Mouse (Mus musculus) retina, postnatal 7 days (tissue): ENCODE data around the gene Zfp760.
"Not testable (repeated sequence)": the region's sequence is repeated elsewhere in the genome, so short reads cannot be mapped to it uniquely, and the experiment has no call there.

ENCODE experiments used
- DNase-seq: peaks from one replicate; pipeline ENCODE4 v3.0.0-alpha.2; 2012; ENCODE audit warnings: low read depth, low spot score

Gene Zfp760

DNA sequence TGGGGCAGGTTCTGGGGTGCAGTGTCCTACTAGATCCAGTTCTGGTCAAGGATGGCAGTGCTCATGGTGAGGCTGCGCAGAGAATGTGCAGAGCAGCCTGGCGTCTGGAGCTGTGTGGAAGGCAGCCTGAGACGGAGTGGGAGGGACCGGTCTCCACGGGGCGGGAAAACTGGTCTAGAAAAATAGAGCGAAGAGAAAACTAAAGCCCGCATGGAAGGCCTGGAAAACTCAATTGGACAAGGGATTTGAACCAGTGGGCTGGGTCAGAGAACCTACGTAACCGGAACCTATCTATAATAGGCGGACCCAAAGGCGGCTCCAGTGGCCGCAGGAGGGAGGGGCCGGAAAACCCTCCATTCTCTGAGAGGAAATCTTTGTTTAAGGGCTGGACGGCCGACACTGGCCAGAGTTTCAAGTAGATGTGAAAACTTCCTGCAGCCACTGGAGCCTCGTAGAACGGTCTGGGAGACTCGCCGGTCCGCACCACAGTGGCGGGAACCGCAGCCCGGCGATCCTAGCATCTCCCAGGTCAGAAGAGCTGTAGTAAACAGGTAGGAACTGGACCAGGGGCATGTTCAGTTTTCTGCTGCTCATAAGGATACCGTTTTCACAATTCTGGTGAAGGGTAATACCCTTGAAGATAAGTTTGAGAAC lies at the start of gene Zfp760:
Gene Zfp760 (plus strand): TSS at position 399 of the 654 bp plus-strand sequence.
- peak; percentile 49 for DNase-seq

DNA sequence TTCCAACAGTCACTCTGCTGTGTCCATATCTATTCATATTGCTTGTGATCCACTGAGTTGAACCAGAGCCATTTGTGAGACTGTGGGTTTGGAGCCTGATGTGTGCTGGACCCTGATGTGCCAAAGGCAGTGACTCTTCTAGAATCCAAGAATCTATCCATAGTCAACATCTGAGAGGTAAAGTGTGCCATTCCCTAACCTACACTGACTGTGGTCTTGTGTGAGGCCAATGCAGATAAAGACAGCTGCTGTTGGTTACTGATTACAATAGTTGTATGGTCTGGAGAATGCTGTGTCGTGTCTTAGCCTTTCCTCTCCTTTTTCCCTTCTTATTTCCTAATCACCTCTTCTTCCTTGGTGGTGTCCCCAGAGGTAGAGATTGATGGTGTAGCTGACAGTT lies 28.7 kb upstream of the Zfp760 start:
- DNase-seq = not testable (repeated sequence)

DNA sequence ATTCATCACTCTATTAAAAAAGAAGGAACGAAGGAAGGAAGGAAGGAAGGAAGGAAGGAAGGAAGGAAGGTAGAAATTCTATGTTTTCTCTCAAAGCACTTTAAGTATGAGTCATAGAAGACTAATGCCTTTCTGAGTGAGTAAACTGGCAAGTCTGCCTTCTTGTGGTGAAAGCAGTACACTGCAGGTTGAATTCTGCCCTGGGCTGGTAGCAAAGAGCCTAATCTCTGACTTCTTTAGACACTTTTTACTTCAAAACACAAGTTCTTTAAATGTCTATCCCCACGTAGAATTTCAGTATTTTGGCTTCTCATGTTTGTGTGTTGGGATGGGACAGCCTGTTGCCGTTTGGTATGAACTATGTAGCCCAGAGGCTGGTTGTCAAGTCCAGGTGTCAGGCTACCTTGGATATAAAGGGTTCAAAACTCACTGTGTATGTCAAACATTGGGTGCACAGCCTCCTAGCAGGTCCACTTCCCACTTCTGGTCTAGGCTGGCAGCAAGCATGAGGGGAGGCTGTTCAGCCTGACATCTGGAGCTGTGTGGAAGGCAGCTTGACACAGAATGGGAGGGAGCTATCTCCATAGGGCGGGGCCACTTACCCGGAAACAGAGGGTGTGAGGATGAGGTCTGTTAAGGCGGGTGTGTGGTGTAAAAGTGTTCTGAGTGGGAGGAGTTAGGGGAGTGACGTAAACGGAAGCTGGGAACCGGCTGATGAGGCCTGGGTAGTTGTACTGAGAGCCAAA lies 28.1 kb upstream of the Zfp760 start:
- peak; percentile 70 for DNase-seq

DNA sequence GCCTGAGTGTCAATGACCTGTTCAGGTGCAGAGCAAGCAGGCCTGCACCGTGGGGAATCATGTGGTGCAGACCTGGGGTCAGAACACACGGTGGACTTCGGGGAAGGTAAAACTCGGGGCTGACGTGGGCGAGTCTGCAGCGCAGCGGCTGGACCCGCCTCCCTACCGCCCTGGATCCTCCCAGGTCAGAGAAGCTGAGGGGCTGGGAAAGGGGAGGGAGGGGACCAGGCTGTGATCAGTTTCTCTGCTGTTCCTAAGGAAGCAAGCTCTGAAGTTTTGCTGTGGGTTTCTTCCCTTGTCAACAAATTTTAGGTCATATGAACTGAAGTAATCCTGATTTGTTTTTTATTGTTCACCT lies 27.5 kb upstream of the Zfp760 start:
- DNase-seq = not testable (repeated sequence)

DNA sequence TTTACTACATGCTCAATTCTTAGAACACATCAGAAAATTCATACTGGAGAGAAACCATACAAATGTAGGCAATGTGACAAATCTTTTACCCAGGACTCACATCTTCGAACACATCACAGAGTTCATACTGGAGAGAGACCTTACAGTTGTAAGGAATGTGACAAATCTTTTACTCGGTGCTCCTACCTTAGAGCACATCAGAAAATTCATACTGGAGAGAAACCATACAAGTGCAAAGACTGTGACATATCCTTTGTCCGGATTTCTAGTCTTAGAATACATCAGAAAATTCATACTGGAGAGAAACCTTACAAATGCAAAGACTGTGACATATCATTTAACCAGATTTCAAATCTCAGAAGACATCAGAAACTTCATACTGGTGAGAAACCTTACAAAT lies 16.0 kb upstream of the Zfp760 start, which contains the start of gene Gm10226:
Gene Gm10226 (plus strand): TSS at position 301 of the 400 bp plus-strand sequence.
- no peak for DNase-seq

DNA sequence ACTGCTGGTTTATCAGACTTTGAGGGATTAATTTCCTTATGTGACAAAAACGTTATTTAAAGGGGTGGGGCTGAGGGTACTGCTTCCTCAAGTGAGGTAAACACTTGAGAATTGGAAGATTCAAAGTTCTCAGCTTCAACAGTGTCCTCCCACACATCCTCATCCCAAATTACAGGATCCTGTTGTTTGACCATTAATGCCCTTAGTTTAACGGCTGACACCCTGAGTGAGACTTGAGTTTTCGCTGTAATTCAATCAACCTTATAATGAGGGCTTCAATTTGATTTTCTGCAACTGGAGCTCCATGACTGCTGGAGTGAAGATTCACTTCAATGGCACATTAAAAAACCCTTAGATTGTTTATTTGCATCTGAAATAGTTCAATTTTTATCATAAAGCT lies 14.2 kb upstream of the Zfp760 start:
- no peak for DNase-seq

DNA sequence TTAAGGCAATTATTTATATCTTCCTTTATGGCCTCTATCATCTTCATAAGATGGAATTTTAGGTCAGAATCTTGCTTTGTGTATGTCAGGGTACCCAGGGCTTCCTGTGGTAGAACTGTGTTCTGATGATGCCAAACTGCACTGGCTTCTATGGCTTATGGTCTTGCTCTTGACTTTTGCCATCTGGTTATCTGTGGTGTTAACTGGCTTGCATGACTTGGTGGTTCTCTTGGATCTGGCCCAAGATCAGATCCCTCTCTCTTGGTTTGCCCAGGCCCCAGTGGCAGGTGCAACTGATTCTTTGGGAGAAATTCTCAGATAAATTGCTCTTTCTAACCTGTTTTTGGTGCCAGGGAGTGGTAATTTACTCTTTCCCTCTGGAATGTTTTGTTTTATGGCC lies 11.5 kb upstream of the Zfp760 start:
- no peak for DNase-seq

DNA sequence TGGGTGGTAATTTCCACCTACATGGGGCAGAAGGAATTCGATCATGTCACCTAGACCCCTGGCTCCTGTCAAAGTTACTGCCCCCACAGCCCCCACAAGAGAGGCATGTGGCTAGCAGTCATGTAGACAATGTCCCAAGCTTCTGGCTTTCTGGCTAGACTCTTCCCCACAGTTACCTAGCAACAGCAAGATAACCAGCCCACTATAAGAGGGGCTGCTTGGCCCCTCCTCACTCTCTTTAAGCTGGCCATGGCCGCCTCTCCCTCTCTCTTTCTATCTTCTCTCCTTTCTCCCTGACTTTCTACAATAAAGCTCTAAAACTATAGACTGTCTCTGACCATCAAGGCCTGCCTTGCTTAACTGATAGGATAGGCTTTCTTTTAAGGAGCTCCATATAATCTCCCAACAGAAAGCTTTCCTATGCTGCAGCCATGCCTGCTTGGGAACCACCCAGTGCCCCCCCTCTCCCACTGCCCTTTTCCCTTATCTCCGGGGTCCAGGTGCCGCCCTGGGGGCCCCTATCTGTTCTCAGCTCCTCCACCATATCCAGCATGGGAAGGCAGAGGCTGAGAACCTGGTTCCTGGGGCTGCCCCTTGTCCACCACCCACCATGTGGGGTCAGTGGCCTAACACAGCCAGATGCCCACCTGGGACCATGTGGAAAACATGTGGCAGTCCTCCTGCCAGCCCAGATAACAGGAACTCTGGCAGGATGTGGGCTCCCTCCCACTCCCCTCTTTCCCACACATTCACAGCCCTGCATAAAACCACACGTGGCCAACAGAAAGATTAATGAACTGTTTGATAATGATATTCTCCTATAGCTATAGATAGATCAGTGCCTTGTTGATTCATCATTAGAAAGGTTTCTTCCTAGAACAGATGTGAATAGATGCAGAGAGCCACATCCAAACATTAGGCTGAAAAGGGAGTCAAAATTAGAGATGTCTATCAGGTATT lies 5.0 kb upstream of the Zfp760 start:
- DNase-seq = no peak

DNA sequence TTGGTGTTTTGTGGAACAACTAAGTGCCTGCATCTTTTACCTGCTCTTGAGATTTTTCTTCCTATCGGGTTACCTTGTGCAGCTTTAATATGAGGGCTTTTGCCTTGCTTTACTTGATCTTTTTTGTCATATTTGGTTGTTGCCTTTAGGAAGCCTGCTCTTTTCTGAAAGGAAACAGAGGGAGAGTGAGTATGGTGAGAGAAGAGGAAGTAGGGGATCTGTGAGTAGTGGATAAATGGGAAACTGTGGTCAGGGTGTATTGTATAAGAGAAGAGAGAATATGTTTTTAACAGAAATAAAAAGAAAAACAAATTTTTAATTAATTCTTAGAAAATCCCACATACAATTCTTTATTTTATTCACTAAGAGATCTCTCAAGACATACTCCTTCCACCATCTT lies 4.1 kb upstream of the Zfp760 start:
- no peak for DNase-seq

DNA sequence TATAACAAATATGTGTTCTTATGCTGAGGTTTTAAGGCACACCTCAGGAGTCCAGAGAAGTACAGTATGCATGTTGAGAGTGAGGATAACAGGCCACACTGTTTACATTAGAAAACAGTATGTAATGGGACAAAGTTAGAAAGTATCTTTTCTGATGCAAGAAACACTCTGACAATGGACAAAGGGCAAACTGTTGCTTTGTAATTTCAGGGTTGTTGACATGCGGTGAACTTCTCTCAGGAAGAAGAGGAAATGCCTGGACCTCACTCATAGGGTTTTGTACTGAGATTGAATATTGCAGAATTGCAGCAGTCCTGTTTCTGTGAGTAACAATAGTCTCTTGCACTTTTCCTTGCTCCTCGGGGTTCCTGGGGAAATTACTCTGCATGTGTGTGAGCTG lies 860 bp downstream of the Zfp760 start:
- no peak for DNase-seq

DNA sequence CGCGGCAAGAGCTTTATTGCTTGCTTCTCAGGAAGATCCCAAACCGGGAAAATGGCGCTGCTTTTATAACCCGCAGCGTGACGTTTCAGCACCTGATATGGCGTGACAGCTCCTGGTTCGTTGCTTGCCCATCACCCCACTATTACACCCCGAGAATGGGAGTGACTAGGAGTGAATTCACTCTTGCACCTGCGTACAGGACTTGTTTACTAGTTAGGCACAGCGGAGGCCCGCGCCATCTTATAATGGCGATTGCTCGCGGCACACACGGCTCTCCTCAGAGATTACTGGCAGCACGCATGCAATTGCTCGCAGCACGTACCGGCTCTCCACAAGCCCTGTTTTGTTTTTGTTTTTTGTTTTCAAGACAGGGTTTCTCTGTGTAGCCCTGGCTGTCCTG lies 23.0 kb downstream of the Zfp760 start, which contains the start of gene Zfp229:
Gene Zfp229 (plus strand): TSS at position 301 of the 400 bp plus-strand sequence.
- not testable (repeated sequence) for DNase-seq

DNA sequence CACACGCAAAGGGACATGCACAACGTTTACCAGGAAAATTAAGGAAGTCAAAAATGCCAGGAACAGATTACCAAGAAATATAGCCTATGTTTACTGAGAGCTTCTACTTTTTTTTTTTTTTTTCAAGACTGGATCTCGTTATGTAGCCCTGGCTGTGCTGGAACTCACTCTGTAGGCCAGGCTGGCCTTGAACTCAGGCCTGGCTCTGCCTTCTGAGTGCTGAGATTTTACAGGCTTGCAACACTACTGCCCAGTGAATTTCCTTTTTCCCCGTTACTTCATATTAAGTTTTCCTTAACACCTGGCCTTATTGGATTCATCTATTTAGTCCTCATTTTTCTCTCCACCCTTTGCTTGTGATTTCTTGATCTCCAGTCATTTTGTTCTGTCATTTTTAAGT lies 25.5 kb downstream of the Zfp760 start:
- no peak for DNase-seq

DNA sequence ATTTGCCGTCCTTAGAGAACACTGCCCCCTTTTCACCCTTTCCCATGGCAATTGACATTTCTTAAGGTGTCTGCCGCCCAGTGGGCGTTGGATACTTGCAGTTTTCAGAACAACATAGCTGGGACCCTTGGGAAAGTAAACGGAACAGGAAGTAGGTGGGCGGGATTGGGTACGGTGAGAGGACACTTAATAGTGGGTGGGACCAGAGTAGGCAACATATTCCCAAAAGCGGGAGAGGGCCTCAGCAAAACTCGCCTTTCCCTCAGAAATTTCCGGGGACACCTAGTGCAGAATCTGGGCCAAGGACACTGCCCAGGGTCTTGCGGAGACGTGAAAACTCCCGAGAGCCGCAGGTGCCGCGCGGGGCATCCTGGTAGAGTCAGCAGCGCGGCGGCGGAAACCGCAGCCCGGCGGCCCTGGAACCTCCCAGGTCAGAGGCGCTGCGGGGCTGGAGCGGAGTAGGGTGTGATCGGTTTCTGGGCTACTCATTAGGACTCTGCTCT lies 26.0 kb downstream of the Zfp760 start:
- DNase-seq = peak; percentile 65

DNA sequence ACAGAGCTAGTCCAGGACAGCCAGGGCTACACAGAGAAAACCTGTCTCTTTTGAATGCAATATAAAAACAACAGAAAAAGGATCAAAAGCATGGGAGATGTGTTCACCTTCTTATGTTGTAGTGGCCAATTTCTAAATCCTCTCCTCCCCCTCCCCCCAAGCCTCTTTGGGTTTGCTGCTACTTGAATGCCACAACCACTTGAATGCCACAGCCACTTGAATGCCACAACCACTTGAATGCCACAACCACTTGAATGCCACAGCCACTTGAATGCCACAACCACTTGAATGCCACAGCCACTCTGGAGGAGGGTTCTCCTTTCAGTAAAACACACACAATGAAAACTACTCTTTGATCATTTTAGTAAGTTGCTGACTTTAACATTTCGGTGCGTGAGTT lies 45.2 kb downstream of the Zfp760 start:
- DNase-seq = no peak

DNA sequence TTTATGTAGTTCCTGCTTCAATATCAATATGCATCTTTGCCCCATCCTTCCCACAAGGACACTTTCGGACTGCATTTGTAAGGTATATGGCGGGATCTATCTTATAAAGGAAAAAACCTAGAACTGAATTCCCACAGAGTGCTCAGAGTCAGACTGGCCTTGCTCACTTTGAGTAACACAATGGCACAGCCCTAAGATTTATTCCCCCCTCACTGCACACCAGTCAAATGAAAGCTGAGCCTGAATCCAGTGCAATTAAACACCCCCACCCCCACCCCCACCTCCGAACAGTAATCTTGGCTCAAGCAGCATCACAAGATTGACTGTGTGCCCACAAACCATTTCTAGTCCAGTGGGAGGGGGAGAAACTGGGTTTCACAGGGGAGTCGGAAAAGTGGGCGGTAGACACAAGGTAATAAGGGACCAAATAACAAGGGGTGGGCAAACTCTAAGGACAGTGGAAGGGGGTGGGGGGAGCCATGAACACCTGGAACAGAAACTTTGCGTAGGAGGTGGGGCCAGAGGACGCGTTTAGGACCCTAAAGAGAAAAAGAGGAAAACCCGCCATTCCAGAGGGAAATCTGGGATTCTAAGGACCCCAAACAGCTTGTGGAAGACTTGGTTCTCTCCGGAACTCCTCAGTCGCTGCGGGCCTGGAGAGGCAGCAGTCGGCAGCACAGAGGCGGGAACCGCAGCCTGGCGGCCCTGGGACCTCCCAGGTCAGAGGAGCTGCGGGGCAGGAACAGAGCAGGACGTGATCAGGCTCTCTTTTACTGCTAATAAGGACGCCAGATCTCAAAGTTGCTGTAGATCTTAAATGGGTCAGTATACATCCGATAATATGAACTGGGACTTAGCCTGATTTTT lies 46.0 kb downstream of the Zfp760 start:
- DNase-seq = no peak

DNA sequence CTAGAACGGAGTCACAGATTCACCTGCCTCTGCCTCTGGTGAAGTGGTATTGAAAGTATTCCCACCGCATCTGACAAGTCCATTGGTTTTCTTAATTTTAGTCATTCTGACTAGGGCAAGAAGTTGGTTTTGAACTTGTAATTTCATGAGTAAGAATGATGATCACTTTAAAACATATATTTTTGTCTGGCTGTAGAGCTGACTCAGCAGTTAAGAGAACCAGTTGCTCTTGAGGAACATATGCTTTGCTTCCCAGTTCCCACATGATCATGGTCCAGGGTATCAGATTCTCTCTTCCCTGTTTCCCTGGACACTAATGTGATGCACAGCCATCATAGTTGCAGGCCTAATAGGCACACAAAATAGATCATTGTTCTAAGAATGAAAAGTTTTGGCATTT lies 62.8 kb downstream of the Zfp760 start:
- no peak for DNase-seq
